Mouse (Mus musculus): ENCODE measurements around the gene Chmp4b. TPM values are rescaled to one million over a fixed set of nuclear protein-coding genes. Genes with fewer than 3 reads are reported as not detected.

Gene Chmp4b
- total RNA-seq, 2 experiments from 2014 or later, result 114 to 121 TPM

DNA sequence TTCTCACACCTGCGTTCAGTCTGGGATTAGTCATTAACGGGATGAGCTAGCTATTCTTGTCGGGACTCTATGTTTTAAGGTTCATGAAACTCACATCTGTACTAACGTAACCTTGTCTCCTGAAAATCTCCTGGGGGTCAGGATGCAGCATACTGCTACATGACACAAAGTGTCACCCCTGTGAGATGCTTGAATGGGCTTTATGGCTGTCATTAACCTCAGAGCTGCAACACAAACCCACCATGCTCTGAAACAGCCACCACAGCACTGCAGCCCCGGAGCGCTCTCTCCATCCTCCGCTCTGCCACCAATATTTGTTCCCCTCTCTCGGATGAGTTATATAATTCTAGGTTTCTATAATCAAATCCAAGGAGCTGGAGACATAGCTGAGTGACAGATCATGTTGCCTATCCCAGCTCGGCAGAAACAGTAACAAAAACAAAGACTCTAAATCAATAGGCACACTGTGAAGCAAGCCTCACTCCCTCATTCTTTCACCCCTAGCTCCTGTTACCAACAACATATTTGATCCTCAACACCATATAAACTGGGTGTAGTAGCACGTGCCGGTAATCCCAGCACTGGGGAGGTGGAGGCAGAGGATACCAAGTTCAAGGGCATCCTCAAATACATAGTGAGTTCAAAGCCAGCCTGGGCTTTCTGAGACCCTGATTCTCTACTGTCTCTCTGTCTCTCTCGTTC, 67.5 kb downstream of the Chmp4b start:
- no peak for DNase-seq

DNA sequence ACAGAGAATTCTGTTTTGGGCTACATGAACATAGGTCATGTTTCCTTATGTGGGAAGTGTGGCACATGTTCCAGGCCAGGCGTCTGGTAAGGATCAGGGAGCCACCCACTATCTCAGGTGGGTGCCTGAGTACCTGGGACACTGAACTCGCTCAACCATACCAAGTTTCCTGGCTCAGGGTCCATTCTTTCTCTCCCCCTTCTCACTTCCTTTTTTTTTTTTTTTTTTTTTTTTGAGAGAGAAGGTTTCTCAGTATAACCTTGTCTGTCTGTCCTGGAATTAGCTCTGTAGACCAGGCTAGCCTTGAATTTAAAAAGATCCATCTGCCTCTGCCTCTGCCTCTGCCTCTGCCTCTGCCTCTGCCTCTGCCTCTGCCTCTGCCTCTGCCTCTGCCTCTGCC, 68.8 kb downstream of the Chmp4b start:
- DNase-seq, result no peak

DNA sequence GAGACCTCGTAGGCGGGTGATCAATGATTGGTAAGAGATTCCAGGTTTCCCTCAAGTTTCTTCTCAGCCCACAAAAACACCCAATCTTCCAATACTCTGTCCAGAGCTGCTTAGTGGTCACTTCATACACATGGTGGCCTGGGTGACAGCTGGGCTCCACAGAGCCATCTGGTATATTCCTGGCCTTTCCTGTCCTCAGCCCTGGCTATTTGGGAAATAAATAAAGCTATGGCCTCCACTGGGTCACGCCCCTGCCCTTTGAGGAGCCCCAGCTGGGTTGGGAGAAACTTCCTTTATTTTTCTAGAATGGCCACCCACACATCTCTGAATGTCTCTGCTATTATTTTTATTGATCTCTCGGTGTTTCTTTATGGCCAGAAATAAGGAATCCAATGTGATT, 72.0 kb downstream of the Chmp4b start:
- DNase-seq, result no peak

DNA sequence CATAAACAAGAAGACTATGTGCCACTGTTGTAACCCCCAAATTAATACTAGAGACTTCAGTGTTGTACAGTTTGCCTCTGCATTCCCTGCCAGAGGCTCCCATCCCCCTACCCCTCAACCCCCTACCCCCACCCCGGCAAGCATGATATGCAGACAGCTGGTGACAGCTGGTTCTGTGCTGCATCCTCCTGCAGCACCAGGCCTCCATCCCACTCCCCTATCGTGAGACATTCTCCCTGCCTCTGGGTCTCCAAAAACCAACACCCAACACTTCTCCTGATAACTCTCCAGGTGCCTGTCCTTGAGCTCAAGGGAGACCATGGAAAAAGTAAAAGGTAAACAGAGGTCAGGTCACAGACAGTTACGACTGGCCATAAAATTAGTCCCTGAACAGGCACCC, 78.2 kb downstream of the Chmp4b start:
- DNase-seq, result no peak

DNA sequence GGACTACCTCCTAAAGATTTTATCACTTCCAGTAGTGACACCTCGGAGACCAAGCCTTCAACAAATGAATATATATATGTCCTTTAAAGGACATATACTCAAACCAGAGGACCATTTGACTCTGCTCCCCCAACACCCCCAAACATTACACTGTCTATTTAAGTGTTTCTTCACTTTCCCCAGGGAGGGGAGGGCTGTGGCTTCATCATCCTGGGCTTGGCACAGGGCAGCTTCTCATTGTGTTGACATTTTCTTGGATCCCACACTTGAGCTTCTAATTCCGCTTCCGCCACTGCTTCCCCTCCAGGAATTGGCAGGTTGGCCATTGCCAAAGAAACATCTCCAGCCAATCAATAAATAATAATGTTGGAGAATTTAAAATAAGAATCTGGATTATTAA, 79.3 kb downstream of the Chmp4b start:
- DNase-seq, result no peak

DNA sequence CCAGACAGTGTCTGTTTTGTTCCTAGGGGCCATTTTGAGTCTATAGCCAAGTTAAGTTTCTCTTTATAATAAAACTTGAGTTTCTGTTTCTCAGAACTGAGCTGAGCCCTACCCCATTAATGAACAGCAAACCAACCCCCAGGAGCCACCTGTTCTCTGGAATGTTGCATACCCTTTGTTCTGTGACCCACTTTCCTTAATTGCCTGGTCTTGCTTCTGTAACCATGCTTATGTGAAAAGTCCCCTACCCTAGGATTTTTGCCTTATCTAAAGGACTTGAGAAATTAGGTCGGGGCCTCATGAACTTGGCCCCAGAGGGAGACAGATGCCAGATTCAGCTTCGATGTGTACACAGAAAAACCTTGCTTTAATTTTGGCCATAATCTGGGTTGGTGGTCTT, 80.4 kb downstream of the Chmp4b start:
- DNase-seq, result no peak

DNA sequence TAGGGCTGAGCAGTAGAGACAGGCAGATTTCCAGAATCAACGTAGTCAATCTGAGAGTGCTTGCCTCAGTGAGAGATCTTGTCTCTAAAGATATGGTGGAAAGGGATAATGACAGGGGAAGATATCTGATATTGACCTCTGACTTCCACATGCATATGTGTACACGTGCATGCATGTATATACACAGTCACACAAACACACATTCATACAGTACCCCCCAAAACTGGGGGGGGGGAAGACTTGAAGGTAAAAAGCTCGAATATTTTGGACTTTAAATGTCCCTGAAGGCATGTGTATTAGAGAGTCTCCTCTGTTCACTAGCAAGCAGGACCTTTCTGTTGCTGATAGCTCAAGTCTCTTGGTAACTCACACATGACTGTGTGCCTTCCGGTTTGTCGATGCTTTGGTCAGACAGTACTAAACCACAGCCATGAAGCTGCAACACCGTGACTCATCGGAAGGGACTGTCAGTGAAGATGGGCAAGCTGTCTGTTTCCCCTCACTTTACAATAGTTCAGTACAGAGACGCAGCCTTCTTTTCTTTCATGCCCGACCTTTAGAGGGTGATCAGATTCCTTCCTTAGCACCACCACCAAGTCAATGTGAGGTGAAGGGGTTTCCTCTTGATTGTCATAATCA, 81.1 kb downstream of the Chmp4b start:
- no peak for DNase-seq

DNA sequence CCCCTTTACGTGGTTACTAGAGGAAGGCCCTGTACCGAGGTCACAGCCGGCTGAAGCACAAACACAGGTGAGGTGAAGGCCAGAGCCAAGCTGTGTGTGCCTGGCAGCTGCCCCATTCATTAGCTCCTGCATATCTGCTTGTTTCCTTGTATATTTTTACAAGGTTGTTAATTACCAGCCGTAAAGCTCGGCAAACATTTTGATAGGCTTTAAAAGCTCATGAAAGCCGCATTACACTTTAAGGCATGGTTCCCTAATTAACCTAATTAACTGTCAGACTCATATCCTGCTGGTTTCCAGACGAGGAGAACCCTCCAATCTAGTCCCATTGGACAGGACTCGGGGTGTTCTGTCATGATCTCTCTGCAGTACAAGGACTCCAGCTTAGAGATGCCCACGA, 83.5 kb downstream of the Chmp4b start:
- DNase-seq, result no peak

DNA sequence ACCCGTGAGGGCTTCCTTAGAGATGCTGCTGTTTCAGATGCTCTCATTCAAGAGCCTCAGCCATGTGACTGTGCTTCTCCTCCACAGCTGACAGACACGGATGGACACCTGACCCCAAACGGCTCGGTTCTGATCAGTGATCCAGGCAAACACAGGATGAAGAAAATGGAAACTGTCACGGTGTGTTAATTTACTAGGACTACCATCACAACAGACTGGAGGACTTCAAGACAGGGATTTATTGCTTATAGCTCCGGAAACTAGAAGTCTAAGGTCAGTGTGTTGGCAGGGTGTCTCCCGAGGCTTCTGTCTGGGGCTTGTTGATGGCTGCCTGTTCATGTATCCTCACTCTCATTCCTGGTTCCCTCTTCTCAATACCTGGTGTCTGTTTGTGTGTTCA, 83.9 kb downstream of the Chmp4b start:
- DNase-seq, result no peak

DNA sequence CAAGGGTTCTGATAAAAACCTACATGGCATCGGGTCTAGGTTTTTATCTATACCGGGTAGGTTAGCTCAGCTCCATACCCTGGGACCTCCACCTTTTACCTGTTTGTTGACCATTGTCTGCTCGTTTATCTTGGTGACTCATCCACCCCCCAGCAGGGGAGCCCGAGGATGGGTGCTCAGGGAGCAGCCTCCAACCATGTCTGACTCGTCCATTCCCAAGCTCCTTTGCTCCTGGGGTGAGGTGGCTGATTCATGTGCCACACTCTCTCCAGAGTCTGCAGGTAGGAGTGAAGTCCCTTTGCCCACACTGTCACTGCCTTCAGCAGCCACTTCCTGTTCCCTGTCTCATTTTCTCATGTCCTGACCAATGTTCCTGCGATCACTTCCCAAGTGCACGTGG, 84.5 kb downstream of the Chmp4b start:
- no peak for DNase-seq

DNA sequence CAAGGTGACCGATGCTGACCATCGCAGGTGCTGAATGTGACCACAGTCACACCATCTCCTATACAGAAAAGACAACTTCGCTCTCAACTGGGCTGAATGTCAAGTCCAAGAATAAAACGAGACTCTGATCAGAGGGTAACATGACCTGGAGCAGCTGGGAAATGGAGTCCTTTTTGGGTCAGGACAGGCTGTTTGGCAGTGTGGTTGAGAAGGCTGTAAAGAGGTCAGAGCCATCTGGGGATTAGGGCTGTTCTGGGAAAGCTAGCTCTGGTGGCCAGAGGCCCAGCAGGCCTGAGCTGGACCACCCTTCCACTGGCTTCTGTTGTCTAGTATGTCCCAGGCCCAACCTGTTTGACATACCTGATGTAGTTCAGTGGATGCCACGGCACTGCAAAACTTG, 87.1 kb downstream of the Chmp4b start:
- DNase-seq, result no peak

DNA sequence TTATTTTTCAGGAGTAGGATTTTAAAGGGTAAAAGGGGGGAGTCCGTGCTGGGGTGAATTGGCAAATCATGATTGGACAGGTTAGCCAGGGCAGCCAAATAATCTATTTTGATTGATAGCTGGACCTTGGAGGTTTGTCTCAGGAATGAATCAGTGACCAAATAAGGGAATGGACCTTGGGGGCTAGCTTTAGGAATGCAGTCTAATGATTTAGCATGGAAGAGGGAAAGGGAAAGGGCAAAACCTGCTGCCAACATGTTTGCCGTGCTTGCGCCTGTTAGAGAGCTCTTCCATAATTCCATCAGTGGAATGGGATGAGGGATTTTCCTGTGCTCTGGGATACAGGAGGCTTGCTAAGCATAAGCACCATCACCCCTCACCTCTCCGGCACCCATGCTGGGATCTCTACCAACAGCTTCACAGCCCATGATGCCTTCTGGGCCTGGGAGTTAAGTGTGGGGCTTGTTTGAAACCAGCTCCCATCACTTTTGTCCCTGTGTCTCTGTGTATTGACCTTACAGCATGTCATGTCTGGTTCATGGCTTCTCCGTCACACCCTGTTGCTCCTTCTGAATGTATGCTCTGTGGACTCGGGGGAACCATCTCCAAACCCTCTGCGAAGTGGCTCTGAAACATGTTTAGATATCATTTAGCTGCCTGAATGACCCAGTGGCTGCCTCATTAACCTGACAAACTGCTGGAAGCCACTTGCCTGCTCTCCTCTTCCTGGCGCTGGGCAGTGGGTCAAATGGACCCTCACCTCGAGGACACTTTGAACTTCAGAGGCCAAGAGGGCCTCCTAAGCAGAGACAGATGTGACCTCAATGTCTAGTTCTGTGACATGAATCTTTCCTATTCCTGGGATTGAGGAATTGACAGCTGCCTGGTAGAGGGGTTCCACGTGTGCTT, 91.7 kb downstream of the Chmp4b start:
- DNase-seq, result no peak

DNA sequence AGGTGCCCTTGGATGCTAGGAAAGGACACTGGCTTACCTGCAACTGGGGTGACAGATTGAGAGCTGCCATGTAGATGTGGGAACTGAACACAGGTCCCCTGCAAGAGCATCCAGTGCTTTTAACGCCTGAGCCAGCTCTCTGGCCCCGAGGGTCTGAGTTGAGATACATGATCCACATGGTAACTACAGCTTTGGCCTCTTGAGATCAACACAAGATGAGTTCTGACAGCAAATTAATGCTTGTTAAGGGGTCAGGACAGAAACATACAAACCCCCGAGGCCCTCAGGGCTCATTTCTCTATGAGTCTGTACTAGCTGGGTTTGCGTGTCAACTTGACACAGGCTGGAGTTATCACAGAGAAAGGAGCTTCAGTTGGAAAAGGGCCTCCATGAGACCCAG, 92.4 kb downstream of the Chmp4b start:
- DNase-seq, result no peak

Other genes with a start within 250 kb of the Chmp4b start
- 10 to 100 TPM; 78.7 to 79.5 TPM for gene Snta1, start 243.6 kb upstream of the Chmp4b start, total RNA-seq (2021)
- gene Cbfa2t2, start 215.2 kb upstream of the Chmp4b start, total RNA-seq (2021), result 10 to 100 TPM; 12.8 to 15.9 TPM
- not detected for gene 1700003F12Rik, start 104.6 kb upstream of the Chmp4b start, total RNA-seq (2021)
- not detected for gene Actl10, start 99.9 kb upstream of the Chmp4b start, total RNA-seq (2021)
- gene Necab3, start 92.8 kb upstream of the Chmp4b start, total RNA-seq (2021), result under 1 TPM in 1 of 2 experiments, not detected in 1; 0.27 TPM
- under 1 TPM; 0.57 to 0.77 TPM for gene E2f1, start 81.8 kb upstream of the Chmp4b start, total RNA-seq (2021)
- gene Pxmp4, start 48.0 kb upstream of the Chmp4b start, total RNA-seq (2021), result 10 to 100 TPM; 22.6 to 25.6 TPM
- gene Zfp341, start 38.4 kb upstream of the Chmp4b start, total RNA-seq (2021), result 1 to 10 TPM; 2.6 to 2.8 TPM
- under 1 TPM in 1 of 2 experiments, not detected in 1; 0.60 TPM for gene 4930519P11Rik, start 38.3 kb upstream of the Chmp4b start, total RNA-seq (2021)
- not detected for gene Gm14214, start 118.3 kb downstream of the Chmp4b start, total RNA-seq (2021)
- gene Raly, start 139.4 kb downstream of the Chmp4b start, total RNA-seq (2021), result 10 to 100 TPM; 92.5 to 93.4 TPM
- gene a, start 139.7 kb downstream of the Chmp4b start, total RNA-seq (2021), result not detected
- 10 to 100 TPM; 54.8 to 56.8 TPM for gene Eif2s2, start 241.2 kb downstream of the Chmp4b start, total RNA-seq (2021)

Data from heart, adult 18-20 months (tissue).